Mouse (Mus musculus): ENCODE data around the gene Ralb. TPM values are rescaled to one million over a fixed set of nuclear protein-coding genes. Genes with fewer than 3 reads are reported as not detected.

Gene Ralb
- polyA plus RNA-seq, 1 experiment, result 14.0 TPM

- TF ChIP-seq CTCF (IDR thresholded peaks at IDR 0.05; ENCODE audit: extremely low read depth, insufficient read depth, insufficient read length, insufficient replicate concordance) (no peak), POLR2A (IDR thresholded peaks at IDR 0.05; ENCODE audit: low read depth, low read length) (no peak)
- H3K4me1 ChIP-seq (ENCODE audit: control insufficient read depth, insufficient read depth, insufficient read length), result no peaks in the 10 kb centered on the region
- no peak for DNase-seq (ENCODE audit: low read depth in 1 of 2, low spot score in 2 of 2)
- no peaks in the 10 kb centered on the region for H3K36me3 ChIP-seq (ENCODE audit: control insufficient read depth, insufficient read depth, low read length)
- no peak overlapping the region for H3K27ac ChIP-seq (ENCODE audit: insufficient read depth, low read length)
- 95% methylated on average over 6 of the region's 6 CpGs for WGBS
- H3K4me3 ChIP-seq (ENCODE audit: extremely low read depth, insufficient read depth, insufficient read length), result no peak overlapping the region
- H3K27me3 ChIP-seq (ENCODE audit: control insufficient read depth, insufficient read depth, low read length), result no peaks in the 10 kb centered on the region
These were observed 33.1 kb upstream of the Ralb start for GRCm38 (mm10) chr1:119537651-119538050.

GRCm38 (mm10) chr1:119536122-119536521 lies 31.5 kb upstream of the Ralb start:
- TF ChIP-seq CTCF (IDR thresholded peaks at IDR 0.05; ENCODE audit: extremely low read depth, insufficient read depth, insufficient read length, insufficient replicate concordance) (no peak), POLR2A (IDR thresholded peaks at IDR 0.05; ENCODE audit: low read depth, low read length) (no peak)
- Histone ChIP-seq H3K4me1 (ENCODE audit: control insufficient read depth, insufficient read depth, insufficient read length) (no peaks in the 10 kb centered on the region), H3K27ac (ENCODE audit: insufficient read depth, low read length) (no peak overlapping the region), H3K36me3 (ENCODE audit: control insufficient read depth, insufficient read depth, low read length) (no peaks in the 10 kb centered on the region), H3K27me3 (ENCODE audit: control insufficient read depth, insufficient read depth, low read length) (no peaks in the 10 kb centered on the region), H3K4me3 (ENCODE audit: extremely low read depth, insufficient read depth, insufficient read length) (no peak overlapping the region)
- DNase-seq (ENCODE audit: low read depth in 1 of 2, low spot score in 2 of 2), result no peak
- WGBS, result 89% methylated on average over 2 of the region's 2 CpGs

GRCm38 (mm10) chr1:119534341-119534740 lies 29.7 kb upstream of the Ralb start:
- no peaks in the 10 kb centered on the region for H3K36me3 ChIP-seq (ENCODE audit: control insufficient read depth, insufficient read depth, low read length)
- H3K4me1 ChIP-seq (ENCODE audit: control insufficient read depth, insufficient read depth, insufficient read length), result no peaks in the 10 kb centered on the region
- DNase-seq (ENCODE audit: low read depth in 1 of 2, low spot score in 2 of 2), result no peak
- H3K27me3 ChIP-seq (ENCODE audit: control insufficient read depth, insufficient read depth, low read length), result no peaks in the 10 kb centered on the region
- TF ChIP-seq POLR2A (IDR thresholded peaks at IDR 0.05; ENCODE audit: low read depth, low read length) (no peak), CTCF (IDR thresholded peaks at IDR 0.05; ENCODE audit: extremely low read depth, insufficient read depth, insufficient read length, insufficient replicate concordance) (no peak)
- 65% methylated on average over 5 of the region's 5 CpGs for WGBS
- no peak overlapping the region for H3K4me3 ChIP-seq (ENCODE audit: extremely low read depth, insufficient read depth, insufficient read length)
- no peak overlapping the region for H3K27ac ChIP-seq (ENCODE audit: insufficient read depth, low read length)

- Histone ChIP-seq H3K27ac (ENCODE audit: insufficient read depth, low read length) (no peak overlapping the region), H3K4me3 (ENCODE audit: extremely low read depth, insufficient read depth, insufficient read length) (no peak overlapping the region), H3K27me3 (ENCODE audit: control insufficient read depth, insufficient read depth, low read length) (no peaks in the 10 kb centered on the region), H3K4me1 (ENCODE audit: control insufficient read depth, insufficient read depth, insufficient read length) (no peaks in the 10 kb centered on the region), H3K36me3 (ENCODE audit: control insufficient read depth, insufficient read depth, low read length) (no peaks in the 10 kb centered on the region)
- TF ChIP-seq POLR2A (IDR thresholded peaks at IDR 0.05; ENCODE audit: low read depth, low read length) (no peak), CTCF (IDR thresholded peaks at IDR 0.05; ENCODE audit: extremely low read depth, insufficient read depth, insufficient read length, insufficient replicate concordance) (no peak)
- DNase-seq (ENCODE audit: low read depth in 1 of 2, low spot score in 2 of 2), result no peak
- WGBS, result 79% methylated on average over 18 of the region's 18 CpGs
These were observed 28.7 kb upstream of the Ralb start for GRCm38 (mm10) chr1:119533093-119533805.

- 85% methylated on average over 6 of the region's 6 CpGs for WGBS
- no peak overlapping the region for H3K27ac ChIP-seq (ENCODE audit: insufficient read depth, low read length)
- H3K36me3 ChIP-seq (ENCODE audit: control insufficient read depth, insufficient read depth, low read length), result no peaks in the 10 kb centered on the region
- no peaks in the 10 kb centered on the region for H3K27me3 ChIP-seq (ENCODE audit: control insufficient read depth, insufficient read depth, low read length)
- no peak overlapping the region for H3K4me3 ChIP-seq (ENCODE audit: extremely low read depth, insufficient read depth, insufficient read length)
- DNase-seq (ENCODE audit: low read depth in 1 of 2, low spot score in 2 of 2), result no peak
- TF ChIP-seq CTCF (IDR thresholded peaks at IDR 0.05; ENCODE audit: extremely low read depth, insufficient read depth, insufficient read length, insufficient replicate concordance), result no peak
- no peak for TF ChIP-seq POLR2A (IDR thresholded peaks at IDR 0.05; ENCODE audit: low read depth, low read length)
- H3K4me1 ChIP-seq (ENCODE audit: control insufficient read depth, insufficient read depth, insufficient read length), result no peaks in the 10 kb centered on the region
These were observed 27.6 kb upstream of the Ralb start for GRCm38 (mm10) chr1:119532165-119532564.

GRCm38 (mm10) chr1:119530941-119531340 lies 26.3 kb upstream of the Ralb start:
- no peak overlapping the region for H3K27ac ChIP-seq (ENCODE audit: insufficient read depth, low read length)
- 92% methylated on average over 13 of the region's 13 CpGs for WGBS
- H3K4me1 ChIP-seq (ENCODE audit: control insufficient read depth, insufficient read depth, insufficient read length), result peaks cover 6% of the 10 kb centered on the region
- H3K27me3 ChIP-seq (ENCODE audit: control insufficient read depth, insufficient read depth, low read length), result no peaks in the 10 kb centered on the region
- TF ChIP-seq POLR2A (IDR thresholded peaks at IDR 0.05; ENCODE audit: low read depth, low read length), result no peak
- no peak for TF ChIP-seq CTCF (IDR thresholded peaks at IDR 0.05; ENCODE audit: extremely low read depth, insufficient read depth, insufficient read length, insufficient replicate concordance)
- H3K36me3 ChIP-seq (ENCODE audit: control insufficient read depth, insufficient read depth, low read length), result no peaks in the 10 kb centered on the region
- no peak for DNase-seq (ENCODE audit: low read depth in 1 of 2, low spot score in 2 of 2)
- no peak overlapping the region for H3K4me3 ChIP-seq (ENCODE audit: extremely low read depth, insufficient read depth, insufficient read length)
